In the genomic region with DNA sequence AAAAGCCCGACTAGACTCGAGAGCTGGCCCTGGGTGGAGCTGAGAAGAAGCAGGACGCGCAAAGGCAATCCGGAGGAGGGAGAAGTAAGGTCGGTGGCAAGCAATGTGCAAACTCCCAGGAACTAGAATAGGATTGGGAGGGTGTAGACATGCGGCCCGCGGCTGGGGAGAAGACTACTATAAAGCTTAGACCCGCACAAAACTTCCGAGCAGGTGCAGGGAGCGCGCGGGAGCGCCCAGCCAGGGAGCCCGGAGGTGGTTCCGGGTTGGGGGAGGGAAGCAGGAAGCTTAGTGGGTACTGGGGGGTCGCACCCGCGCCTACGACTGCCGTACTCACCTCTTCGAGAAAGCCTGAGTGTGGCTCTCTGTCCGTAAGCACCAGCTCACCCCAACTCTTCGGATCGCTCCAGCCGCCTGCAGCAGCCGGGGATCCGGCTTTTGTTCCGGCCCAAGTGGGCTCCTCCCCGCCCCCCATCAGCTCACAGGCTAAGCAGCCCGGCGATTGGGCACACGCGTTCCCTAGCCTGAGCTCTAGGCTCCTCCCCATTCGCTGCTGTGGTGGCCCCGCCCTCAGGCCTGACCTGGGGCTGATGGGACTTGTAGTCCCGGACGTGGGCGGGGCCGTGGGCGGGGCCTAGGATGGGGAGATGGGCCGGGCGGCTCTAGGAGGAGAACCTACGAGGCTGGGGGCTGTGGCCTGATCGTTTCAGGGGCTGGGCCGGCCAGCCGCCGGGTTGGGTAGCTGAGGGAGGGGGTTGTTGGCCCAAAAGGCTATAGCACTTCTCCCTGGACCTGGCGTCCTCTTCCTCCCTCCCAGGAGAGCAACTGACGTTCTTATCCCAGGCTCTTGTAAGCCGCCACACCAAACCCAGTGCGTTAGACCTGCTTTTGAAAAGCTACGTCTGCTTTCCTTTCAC, we compare ENCODE assay signal across 8 mouse cellular contexts. TPM values are rescaled to one million over a fixed set of nuclear protein-coding genes. Genes with fewer than 3 reads are reported as not detected.
DNase-seq lines count a peak whose midpoint lies in the region; ATAC-seq and TF ChIP-seq lines count a peak whose summit lies in the region.

Gene Acly, minus strand, starts transcription at position 543 of the 917 bp plus-strand sequence.

- H3K36me3 ChIP-seq in heart, embryonic 12.5 days: peaks cover 18% of the 10 kb centered on the region
- peaks cover 12% of the 10 kb centered on the region; the same call in 1 of the 2 replicates for H3K36me3 ChIP-seq in kidney, postnatal 0 days (ENCODE audit: insufficient read depth, low read length)
- peaks cover 9% of the 10 kb centered on the region; the same call in 1 of the 2 replicates for H3K36me3 ChIP-seq in liver, embryonic 11.5 days (ENCODE audit: control insufficient read depth, insufficient read depth, low read length)
- peaks cover 10% of the 10 kb centered on the region for H3K36me3 ChIP-seq in stomach, embryonic 14.5 days (ENCODE audit: control insufficient read depth, insufficient read depth, low read length)

- H3K27ac ChIP-seq in heart, embryonic 12.5 days (ENCODE audit: poor library complexity, severe bottlenecking): peak within 1 kb of the TSS; percentile 83
- H3K27ac ChIP-seq in kidney, postnatal 0 days: peak within 1 kb of the TSS; percentile 90
- H3K27ac ChIP-seq in liver, embryonic 11.5 days (ENCODE audit: low read depth, low read length): peak within 1 kb of the TSS; percentile 84
- H3K27ac ChIP-seq in stomach, embryonic 14.5 days (ENCODE audit: low read length): peak within 1 kb of the TSS; percentile 88

- no peaks in the 10 kb centered on the region for H3K9me3 ChIP-seq in heart, embryonic 12.5 days (replicated peaks)
- H3K9me3 ChIP-seq in kidney, postnatal 0 days (replicated peaks; ENCODE audit: low read length): no peaks in the 10 kb centered on the region
- no peaks in the 10 kb centered on the region for H3K9me3 ChIP-seq in liver, embryonic 11.5 days (ENCODE audit: control insufficient read depth, low read length)
- H3K9me3 ChIP-seq in stomach, embryonic 14.5 days (ENCODE audit: control insufficient read depth, low read depth, low read length): no peaks in the 10 kb centered on the region

- no peak for TF ChIP-seq CTCF in kidney, postnatal 0 days (IDR thresholded peaks at IDR 0.05; ENCODE audit: low read depth)

- peak within 1 kb of the TSS; percentile 80 for H3K9ac ChIP-seq in heart, embryonic 12.5 days
- H3K9ac ChIP-seq in kidney, postnatal 0 days (ENCODE audit: low read depth, low read length): peak within 1 kb of the TSS; percentile 85
- peak within 1 kb of the TSS; percentile 87 for H3K9ac ChIP-seq in liver, embryonic 11.5 days (ENCODE audit: low read depth, low read length)
- peak within 1 kb of the TSS; percentile 84 for H3K9ac ChIP-seq in stomach, embryonic 14.5 days (replicated peaks; ENCODE audit: low read depth, low read length)

- under 1% methylated on average over 54 of the region's 54 CpGs for WGBS in heart, embryonic 12.5 days
- WGBS in kidney, postnatal 0 days: 2% methylated on average over 53 of the region's 54 CpGs
- WGBS in liver, embryonic 11.5 days: under 1% methylated on average over 54 of the region's 54 CpGs
- WGBS in stomach, embryonic 14.5 days: under 1% methylated on average over 54 of the region's 54 CpGs

- H3K4me3 ChIP-seq in heart, embryonic 12.5 days: peak within 1 kb of the TSS; percentile 70
- peak within 1 kb of the TSS; percentile 82 for H3K4me3 ChIP-seq in kidney, postnatal 0 days (replicated peaks; ENCODE audit: low read depth, low read length)
- peak within 1 kb of the TSS; percentile 78 for H3K4me3 ChIP-seq in liver, embryonic 11.5 days (ENCODE audit: low read depth, low read length)
- H3K4me3 ChIP-seq in stomach, embryonic 14.5 days (ENCODE audit: low read depth, low read length): peak within 1 kb of the TSS; percentile 62

- H3K27me3 ChIP-seq in heart, embryonic 12.5 days (replicated peaks): no peaks in the 10 kb centered on the region
- no peaks in the 10 kb centered on the region for H3K27me3 ChIP-seq in kidney, postnatal 0 days (ENCODE audit: insufficient read depth, low read length)
- H3K27me3 ChIP-seq in liver, embryonic 11.5 days (replicated peaks; ENCODE audit: control insufficient read depth, insufficient read depth, low read length): no peaks in the 10 kb centered on the region
- H3K27me3 ChIP-seq in stomach, embryonic 14.5 days (ENCODE audit: control insufficient read depth, insufficient read depth, low read length): no peaks in the 10 kb centered on the region

- peak; percentile 99 for DNase-seq in CD4-positive helper T cell, adult 2 months (ENCODE audit: low read depth, low spot score)
- peak; percentile 99 for DNase-seq in brain, embryonic 18.5 days (ENCODE audit: low read depth, low spot score)
- DNase-seq in kidney, postnatal 0 days (ENCODE audit: low spot score): peak; percentile 99
- peak; percentile 99 for DNase-seq in liver, embryonic 11.5 days (ENCODE audit: low spot score)
- peak; percentile 99 for DNase-seq in naive thymus-derived CD4-positive, alpha-beta T cell, adult 2 months (ENCODE audit: low read depth)

- peak; percentile 94 for ATAC-seq in erythroid progenitor cell, adult 5-6 weeks (replicated peaks; ENCODE audit: low FRiP score, poor library complexity, severe bottlenecking)
- peak; percentile 100 for ATAC-seq in heart, embryonic 12.5 days (ENCODE audit: insufficient number of reproducible peaks, low FRiP score)
- ATAC-seq in kidney, postnatal 0 days (replicated peaks; ENCODE audit: low FRiP score, low read depth): peak; percentile 99
- peak; percentile 99 for ATAC-seq in liver, embryonic 11.5 days (replicated peaks; ENCODE audit: low FRiP score)
- peak; percentile 98 for ATAC-seq in stomach, embryonic 14.5 days (ENCODE audit: insufficient number of reproducible peaks, insufficient read depth, low FRiP score, low read depth)

- peak within 1 kb of the TSS; percentile 98 for H3K4me2 ChIP-seq in heart, embryonic 12.5 days
- peak within 1 kb of the TSS; percentile 83 for H3K4me2 ChIP-seq in kidney, postnatal 0 days (ENCODE audit: low read length)
- peak within 1 kb of the TSS; percentile 90 for H3K4me2 ChIP-seq in liver, embryonic 11.5 days
- H3K4me2 ChIP-seq in stomach, embryonic 14.5 days (replicated peaks; ENCODE audit: low read depth, low read length): peak within 1 kb of the TSS; percentile 84

- peaks cover 33% of the 10 kb centered on the region for H3K4me1 ChIP-seq in heart, embryonic 12.5 days (replicated peaks)
- peaks cover 22% of the 10 kb centered on the region for H3K4me1 ChIP-seq in kidney, postnatal 0 days (replicated peaks; ENCODE audit: insufficient read depth, low read length)
- peaks cover 28% of the 10 kb centered on the region for H3K4me1 ChIP-seq in liver, embryonic 11.5 days (replicated peaks; ENCODE audit: control insufficient read depth, insufficient read depth, low read length)
- peaks cover 29% of the 10 kb centered on the region; the same call in 1 of the 2 replicates for H3K4me1 ChIP-seq in stomach, embryonic 14.5 days (ENCODE audit: control insufficient read depth, insufficient read depth, low read length)

RNA-seq across cellular contexts. Expression of gene Acly, which starts in this region (rescaled TPM):
- total RNA-seq in erythroid progenitor cell, adult 5-6 weeks (2015; ENCODE audit: low replicate concordance): 17.6 and 38.2 TPM in 2 replicates
- total RNA-seq in erythroid progenitor cell, adult 5-6 weeks (2017; ENCODE audit: low replicate concordance): 18.1 and 22.0 TPM in 2 replicates
- 93.7 and 99.0 TPM in 2 replicates for polyA plus RNA-seq in heart, embryonic 12.5 days (2016; fragmentation: Nextera tagmentation; extraction: Ambion mirVana)
- 86.4 and 98.4 TPM in 2 replicates for polyA plus RNA-seq in kidney, postnatal 0 days (2015; fragmentation: Nextera tagmentation; extraction: Ambion mirVana)
- 159 and 194 TPM in 2 replicates for polyA plus RNA-seq in liver, embryonic 11.5 days (2014; fragmentation: Nextera tagmentation; extraction: Ambion mirVana)
- 161 and 175 TPM in 2 replicates for polyA plus RNA-seq in stomach, embryonic 14.5 days (2014; fragmentation: Nextera tagmentation; extraction: Ambion mirVana)

Comparison
In these comparisons a context has a peak if more than half of its experiments do, and no peak if none do; other contexts are left out.
1. Peak in every context shown above with its lines: DNase-seq, ATAC-seq, H3K4me3 ChIP-seq and H3K27ac ChIP-seq.